Mouse (Mus musculus) stomach, adult 2 months (tissue): ENCODE measurements around the gene Arhgap30. TPM values are rescaled to one million over a fixed set of nuclear protein-coding genes. Genes with fewer than 3 reads are reported as not detected.

Source experiments
- polyA plus RNA-seq: library from polyadenylated mRNA; depleted of rRNA; stranded (reverse); fragments of >200 nt; gene quantifications from 2 replicates; pipeline ENCODE4 v1.2.3, GENCODE M21; 2012; rRNA removed

Arhgap30 gene
- polyA plus RNA-seq, result 1.1 and 1.5 TPM in 2 replicates

GRCm38 (mm10) chr1:171388376-171389102 is at the start of gene Arhgap30:
Gene Arhgap30 (plus strand): TSS chr1:171388954.

GRCm38 (mm10) chr1:171345225-171346094 is 43.3 kb upstream of the Arhgap30 start, which contains the start of the genes Nit1 and Pfdn2:
Gene Nit1 (minus strand): TSS chr1:171345646.
Gene Pfdn2 (plus strand): TSS chr1:171345670.

GRCm38 (mm10) chr1:171360656-171361055 is 28.1 kb upstream of the Arhgap30 start, which contains the start of gene Klhdc9:
Gene Klhdc9 (minus strand): TSS chr1:171360798.

GRCm38 (mm10) chr1:171369845-171370556 is 18.8 kb upstream of the Arhgap30 start, which contains the start of gene Nectin4:
Gene Nectin4 (plus strand): TSS chr1:171370099.

GRCm38 (mm10) chr1:171410947-171411484 is 22.3 kb downstream of the Arhgap30 start, which contains the start of gene Usf1:
Gene Usf1 (plus strand): TSS chr1:171411313.

GRCm38 (mm10) chr1:171418660-171419059 is 29.9 kb downstream of the Arhgap30 start, which contains the start of gene Tstd1:
Gene Tstd1 (plus strand): TSS chr1:171418872.

GRCm38 (mm10) chr1:171437264-171438013 is 48.7 kb downstream of the Arhgap30 start, which contains the start of gene F11r:
Gene F11r (plus strand): TSS chr1:171437535.

Other genes starting within 250 kb of the Arhgap30 start
- 87.8 and 99.3 TPM in 2 replicates for gene Sdhc, start 238.4 kb upstream of the Arhgap30 start, polyA plus RNA-seq
- gene Mpz, start 238.2 kb upstream of the Arhgap30 start, polyA plus RNA-seq, result 0.87 and 1.1 TPM in 2 replicates
- gene Pcp4l1, start 192.7 kb upstream of the Arhgap30 start, polyA plus RNA-seq, result 41.3 and 54.6 TPM in 2 replicates
- gene Nr1i3, start 175.0 kb upstream of the Arhgap30 start, polyA plus RNA-seq, result 0.04 and 0.11 TPM in 2 replicates
- gene Tomm40l, start 166.4 kb upstream of the Arhgap30 start, polyA plus RNA-seq, result 20.4 and 21.3 TPM in 2 replicates
- 0.42 and 1.5 TPM in 2 replicates for gene Apoa2, start 163.9 kb upstream of the Arhgap30 start, polyA plus RNA-seq
- gene Fcer1g, start 154.6 kb upstream of the Arhgap30 start, polyA plus RNA-seq, result 16.4 and 22.5 TPM in 2 replicates
- gene Adamts4, start 138.5 kb upstream of the Arhgap30 start, polyA plus RNA-seq, result 2.8 and 2.9 TPM in 2 replicates
- gene Ndufs2, start 137.6 kb upstream of the Arhgap30 start, polyA plus RNA-seq, result 62.4 and 62.6 TPM in 2 replicates
- 40.4 and 47.1 TPM in 2 replicates for gene B4galt3, start 118.6 kb upstream of the Arhgap30 start, polyA plus RNA-seq
- gene Ppox, start 107.8 kb upstream of the Arhgap30 start, polyA plus RNA-seq, result 16.4 and 17.4 TPM in 2 replicates
- gene Usp21, start 101.0 kb upstream of the Arhgap30 start, polyA plus RNA-seq, result 19.0 and 19.2 TPM in 2 replicates
- gene Ufc1, start 93.9 kb upstream of the Arhgap30 start, polyA plus RNA-seq, result 8.7 and 9.2 TPM in 2 replicates
- 16.3 and 18.4 TPM in 2 replicates for gene Dedd, start 59.8 kb upstream of the Arhgap30 start, polyA plus RNA-seq
- 39.2 and 41.0 TPM in 2 replicates for gene Nit1, start 43.3 kb upstream of the Arhgap30 start, polyA plus RNA-seq
- gene Pfdn2, start 43.3 kb upstream of the Arhgap30 start, polyA plus RNA-seq, result 1.2 and 1.9 TPM in 2 replicates
- 0.18 and 0.57 TPM in 2 replicates for gene Klhdc9, start 28.2 kb upstream of the Arhgap30 start, polyA plus RNA-seq
- gene Nectin4, start 18.9 kb upstream of the Arhgap30 start, polyA plus RNA-seq, result 10.8 and 11.6 TPM in 2 replicates
- gene Usf1, start 22.4 kb downstream of the Arhgap30 start, polyA plus RNA-seq, result 35.3 and 39.4 TPM in 2 replicates
- 26.3 and 54.4 TPM in 2 replicates for gene Tstd1, start 29.9 kb downstream of the Arhgap30 start, polyA plus RNA-seq
- 43.0 and 50.4 TPM in 2 replicates for gene F11r, start 48.6 kb downstream of the Arhgap30 start, polyA plus RNA-seq
- 0.88 and 2.0 TPM in 2 replicates for gene Alyref2, start 114.5 kb downstream of the Arhgap30 start, polyA plus RNA-seq
- 2.5 and 36.8 TPM in 2 replicates for gene Itln1, start 146.3 kb downstream of the Arhgap30 start, polyA plus RNA-seq
- 0.10 TPM in 1 of 2 replicates, not detected in the other for gene Cd244a, start 170.2 kb downstream of the Arhgap30 start, polyA plus RNA-seq
- 0.12 and 0.25 TPM in 2 replicates for gene Ly9, start 218.5 kb downstream of the Arhgap30 start, polyA plus RNA-seq